Mouse (Mus musculus): ENCODE results near the gene Sema4c.
A peak's percentile ranks its signal among the peaks of the same experiment; 100 is the strongest.

Gene Sema4c

GRCm38 (mm10) chr1:36535477-36536396 lies 22.4 kb downstream of the Sema4c start:
- DNase-seq (ENCODE audit: low read depth, low spot score): no peak

- no peak for DNase-seq (ENCODE audit: low read depth, low spot score)
These were observed 23.5 kb downstream of the Sema4c start for GRCm38 (mm10) chr1:36534595-36535058.

GRCm38 (mm10) chr1:36533546-36533945 lies 24.6 kb downstream of the Sema4c start:
- no peak for DNase-seq (ENCODE audit: low read depth, low spot score)

GRCm38 (mm10) chr1:36531461-36531860 lies 26.7 kb downstream of the Sema4c start:
- no peak for DNase-seq (ENCODE audit: low read depth, low spot score)

GRCm38 (mm10) chr1:36530962-36531361 lies 27.2 kb downstream of the Sema4c start:
- no peak for DNase-seq (ENCODE audit: low read depth, low spot score)

- no peak for DNase-seq (ENCODE audit: low read depth, low spot score)
These were observed 27.7 kb downstream of the Sema4c start for GRCm38 (mm10) chr1:36530485-36530884.

GRCm38 (mm10) chr1:36529875-36530274 lies 28.3 kb downstream of the Sema4c start:
- DNase-seq (ENCODE audit: low read depth, low spot score): no peak

GRCm38 (mm10) chr1:36529274-36529673 lies 28.9 kb downstream of the Sema4c start:
- no peak for DNase-seq (ENCODE audit: low read depth, low spot score)

GRCm38 (mm10) chr1:36528351-36528750 lies 29.8 kb downstream of the Sema4c start:
- no peak for DNase-seq (ENCODE audit: low read depth, low spot score)

- no peak for DNase-seq (ENCODE audit: low read depth, low spot score)
These were observed 31.2 kb downstream of the Sema4c start for GRCm38 (mm10) chr1:36526903-36527302.

- no peak for DNase-seq (ENCODE audit: low read depth, low spot score)
These were observed 32.4 kb downstream of the Sema4c start for GRCm38 (mm10) chr1:36525774-36526173.

- DNase-seq (ENCODE audit: low read depth, low spot score): no peak
These were observed 34.1 kb downstream of the Sema4c start for GRCm38 (mm10) chr1:36524058-36524457.

GRCm38 (mm10) chr1:36523332-36524013 lies 34.7 kb downstream of the Sema4c start:
- no peak for DNase-seq (ENCODE audit: low read depth, low spot score)

- no peak for DNase-seq (ENCODE audit: low read depth, low spot score)
These were observed 35.9 kb downstream of the Sema4c start for GRCm38 (mm10) chr1:36522210-36522609.

- no peak for DNase-seq (ENCODE audit: low read depth, low spot score)
These were observed 38.5 kb downstream of the Sema4c start for GRCm38 (mm10) chr1:36519626-36520025.

GRCm38 (mm10) chr1:36518259-36518658 lies 39.9 kb downstream of the Sema4c start:
- DNase-seq (ENCODE audit: low read depth, low spot score): no peak

GRCm38 (mm10) chr1:36513718-36514117 lies 44.4 kb downstream of the Sema4c start:
- DNase-seq (ENCODE audit: low read depth, low spot score): peak; percentile 34

- no peak for DNase-seq (ENCODE audit: low read depth, low spot score)
These were observed 44.8 kb downstream of the Sema4c start for GRCm38 (mm10) chr1:36513310-36513709.

GRCm38 (mm10) chr1:36512966-36513280 lies 45.2 kb downstream of the Sema4c start:
- DNase-seq (ENCODE audit: low read depth, low spot score): no peak

GRCm38 (mm10) chr1:36512089-36512965 lies 45.8 kb downstream of the Sema4c start:
- DNase-seq (ENCODE audit: low read depth, low spot score): peak; percentile 68

GRCm38 (mm10) chr1:36511289-36512021 lies 46.7 kb downstream of the Sema4c start, which contains the start of gene Cnnm3:
Gene Cnnm3, plus strand, starts transcription at chr1:36511867.
- peak; percentile 98 for DNase-seq (ENCODE audit: low read depth, low spot score)
